Comparison of ENCODE assay signal across 8 mouse cellular contexts in genomic region chr4:137963881-137964584, GRCm38 (mm10). TPM values are rescaled to one million over a fixed set of nuclear protein-coding genes. Genes with fewer than 3 reads are reported as not detected.
DNase-seq lines count a peak whose midpoint lies in the region; ATAC-seq lines count a peak whose summit lies in the region.

No protein-coding gene starts in this region.

- WGBS in forebrain, embryonic 16.5 days: 69% methylated on average over 9 of the region's 9 CpGs
- 65% methylated on average over 9 of the region's 9 CpGs for WGBS in hindbrain, embryonic 15.5 days

- peaks cover 2% of the 10 kb centered on the region; the same call in 1 of the 2 replicates for H3K4me1 ChIP-seq in forebrain, embryonic 16.5 days (replicated peaks; ENCODE audit: control insufficient read depth, insufficient read depth, low read length)
- no peaks in the 10 kb centered on the region; the same call in 1 of the 2 replicates for H3K4me1 ChIP-seq in hindbrain, embryonic 15.5 days (replicated peaks)

- H3K4me3 ChIP-seq in forebrain, embryonic 16.5 days (replicated peaks; ENCODE audit: low read length): no peak overlapping the region
- no peak overlapping the region for H3K4me3 ChIP-seq in hindbrain, embryonic 15.5 days

- H3K27ac ChIP-seq in forebrain, embryonic 16.5 days (ENCODE audit: low read length): no peak overlapping the region
- no peak overlapping the region for H3K27ac ChIP-seq in hindbrain, embryonic 15.5 days (replicated peaks)

- peak; percentile 66 for ATAC-seq in forebrain, embryonic 16.5 days
- peak; percentile 28; the same call in 1 of the 2 replicates for ATAC-seq in hindbrain, embryonic 15.5 days (ENCODE audit: low FRiP score, low read depth)
- peak; percentile 71 for ATAC-seq in megakaryocyte-erythroid progenitor cell, adult 5-6 weeks (replicated peaks; ENCODE audit: low FRiP score, low TSS enrichment, poor library complexity, severe bottlenecking)
- ATAC-seq in activated CD4-positive, CD25-positive, alpha-beta regulatory T cell, adult 4 months: no peak

- no peaks in the 10 kb centered on the region for H3K9me3 ChIP-seq in forebrain, embryonic 16.5 days (ENCODE audit: control insufficient read depth, low read length)
- H3K9me3 ChIP-seq in hindbrain, embryonic 15.5 days: no peaks in the 10 kb centered on the region

- H3K36me3 ChIP-seq in forebrain, embryonic 16.5 days (ENCODE audit: control insufficient read depth, insufficient read depth): peaks cover 13% of the 10 kb centered on the region
- peaks cover 23% of the 10 kb centered on the region for H3K36me3 ChIP-seq in hindbrain, embryonic 15.5 days

- no peak overlapping the region for H3K4me2 ChIP-seq in forebrain, embryonic 16.5 days (ENCODE audit: low read length)
- no peak overlapping the region for H3K4me2 ChIP-seq in hindbrain, embryonic 15.5 days

- H3K27me3 ChIP-seq in forebrain, embryonic 16.5 days (replicated peaks; ENCODE audit: control insufficient read depth, insufficient read depth, low read length): no peaks in the 10 kb centered on the region
- no peaks in the 10 kb centered on the region for H3K27me3 ChIP-seq in hindbrain, embryonic 15.5 days

- no peak overlapping the region for H3K9ac ChIP-seq in forebrain, embryonic 16.5 days (replicated peaks; ENCODE audit: low read depth, low read length)
- no peak overlapping the region for H3K9ac ChIP-seq in hindbrain, embryonic 15.5 days

- DNase-seq in R1 (ENCODE audit: low read depth, low spot score): peak; percentile 93
- DNase-seq in cerebellum, adult 18-20 months: peak; percentile 87 to 89
- peak; percentile 67 to 92 for DNase-seq in layer of hippocampus, postnatal 25 days (ENCODE audit: extremely low spot score in 1 of 2, low spot score in 1 of 2)
- DNase-seq in right cerebral cortex, postnatal 4 days: peak; percentile 94

RNA-seq across cellular contexts. Expression of gene Eif4g3, which starts 28.8 kb away (rescaled TPM):
- polyA plus RNA-seq in forebrain, embryonic 16.5 days (2015; fragmentation: Nextera tagmentation; extraction: Ambion mirVana): 47.0 and 51.7 TPM in 2 replicates
- 49.9 and 51.0 TPM in 2 replicates for polyA plus RNA-seq in hindbrain, embryonic 15.5 days (2015; fragmentation: Nextera tagmentation; extraction: Ambion mirVana)
- 100 to 1,000 TPM; 135 to 160 TPM for total RNA-seq in layer of hippocampus, postnatal 25 days (2021)
- 58.7 and 61.5 TPM in 2 replicates for total RNA-seq in megakaryocyte-erythroid progenitor cell, adult 5-6 weeks (2014; fragmentation: Nextera tagmentation)
- total RNA-seq in megakaryocyte-erythroid progenitor cell, adult 5-6 weeks (2017): 24.2 and 25.3 TPM in 2 replicates
- 10 to 100 TPM; 35.4 to 42.5 TPM for polyA plus RNA-seq in activated CD4-positive, CD25-positive, alpha-beta regulatory T cell, adult 4 months (2017; shearing (Covaris generic))
